Mouse (Mus musculus) stomach, postnatal 0 days (tissue): ENCODE results near the gene Krt1. TPM values are rescaled to one million over a fixed set of nuclear protein-coding genes. Genes with fewer than 3 reads are reported as not detected.

Experiments used
- ATAC-seq: fragments of 200-750 bp; cut with Nextera tagmentation; 2 replicates; pipeline ENCODE4 v1.8.0; 2017; ENCODE audit not compliant: low FRiP score, low TSS enrichment
- DNase-seq: peaks from one replicate; pipeline ENCODE4 v3.0.0-alpha.2; 2016; ENCODE audit warnings: low spot score
- H3K27ac ChIP-seq: fragments of 300-500 bp; sonication (generic); replicated peaks from 2 replicates; pipeline ENCODE4 v1.5.1; 2014; ENCODE audit warnings: mild to moderate bottlenecking, control low read depth
- H3K27me3 ChIP-seq: fragments of 300-500 bp; sonication (generic); 2 replicates; pipeline ENCODE4 v1.6.1; 2014; ENCODE audit warnings: low read length; ENCODE audit not compliant: control insufficient read depth, insufficient read depth
- H3K36me3 ChIP-seq: fragments of 300-500 bp; sonication (generic); 2 replicates; pipeline ENCODE4 v1.6.1; 2014; ENCODE audit warnings: low read length, mixed read lengths; ENCODE audit not compliant: control insufficient read depth, insufficient read depth
- H3K4me1 ChIP-seq: fragments of 300-500 bp; sonication (generic); replicated peaks from 2 replicates; pipeline ENCODE4 v1.6.1; 2014; ENCODE audit warnings: antibody characterized with exemption; ENCODE audit not compliant: control insufficient read depth, insufficient read depth
- H3K4me2 ChIP-seq: fragments of 300-500 bp; sonication (generic); replicated peaks from 2 replicates; pipeline ENCODE4 v1.6.1; 2014; ENCODE audit warnings: low read depth, mild to moderate bottlenecking, control low read depth, moderate library complexity
- H3K4me3 ChIP-seq: fragments of 300-500 bp; sonication (generic); 2 replicates; pipeline ENCODE4 v1.5.1; 2014; ENCODE audit warnings: low read depth, low read length, control low read depth
- H3K9ac ChIP-seq: fragments of 300-500 bp; sonication (generic); 2 replicates; pipeline ENCODE4 v1.6.1; 2014; ENCODE audit warnings: mild to moderate bottlenecking, low read length, control low read depth, mixed read lengths
- H3K9me3 ChIP-seq: fragments of 300-500 bp; sonication (generic); 2 replicates; pipeline ENCODE4 v1.6.1; 2016; ENCODE audit warnings: low read length; ENCODE audit not compliant: control insufficient read depth
- CTCF ChIP-seq: IDR thresholded peaks from 2 replicates; pipeline ENCODE4 v1.5.1; 2016; ENCODE audit warnings: antibody characterized with exemption, low read depth, mild to moderate bottlenecking, moderate library complexity
- EP300 ChIP-seq: optimal IDR thresholded peaks from 2 replicates; pipeline ENCODE3; 2016; ENCODE audit warnings: antibody characterized with exemption
- WGBS: fragments of 180-500 bp; shearing (Covaris S2); extraction: QIAGEN DNeasy Blood & Tissue Kit; methylation state at CpG from one replicate; pipeline ENCODE4 v1.1.7; 2014; 5-methylcytosine and 5-hydroxymethylcytosine counted together
- polyA plus RNA-seq: library from polyadenylated mRNA; unstranded; fragments of >200 nt; fragmentation: Nextera tagmentation; extraction: Ambion mirVana; gene quantifications from 2 replicates; pipeline ENCODE4 v1.2.1, GENCODE M21; 2015

Krt1 gene
- 588 and 700 TPM in 2 replicates for polyA plus RNA-seq

- no peak for ATAC-seq
Measured at GRCm38 (mm10) chr15:101850694-101851093, at the start of gene Krt1. Gene Krt1 (minus strand): TSS chr15:101850794.

GRCm38 (mm10) chr15:101895216-101895615 is 44.6 kb upstream of the Krt1 start:
- no peak overlapping the region for H3K9ac ChIP-seq
- WGBS = 96% methylated on average over 4 of the region's 4 CpGs
- TF ChIP-seq CTCF = no peak
- no peak for TF ChIP-seq EP300
- DNase-seq (no peak), ATAC-seq (no peak)
- H3K27me3 ChIP-seq = no peaks in the 10 kb centered on the region
- H3K27ac ChIP-seq = no peak overlapping the region
- no peak overlapping the region for H3K4me3 ChIP-seq
- H3K4me1 ChIP-seq = no peaks in the 10 kb centered on the region
- H3K36me3 ChIP-seq = no peaks in the 10 kb centered on the region
- no peaks in the 10 kb centered on the region for H3K9me3 ChIP-seq
- H3K4me2 ChIP-seq = no peak overlapping the region

More at GRCm38 (mm10) chr15:101850694-101851093, at the start of gene Krt1:
- no peak within 1 kb of the TSS for H3K4me3 ChIP-seq
- no peak for TF ChIP-seq EP300
- no peak for TF ChIP-seq CTCF
- H3K27me3 ChIP-seq = no peaks in the 10 kb centered on the region
- H3K27ac ChIP-seq = no peak within 1 kb of the TSS
- 58% methylated on average over 6 of the region's 6 CpGs for WGBS
- no peaks in the 10 kb centered on the region for H3K4me1 ChIP-seq
- no peaks in the 10 kb centered on the region for H3K36me3 ChIP-seq
- no peak within 1 kb of the TSS for H3K9ac ChIP-seq
- H3K9me3 ChIP-seq = no peaks in the 10 kb centered on the region
- DNase-seq = no peak
- H3K4me2 ChIP-seq = no peak within 1 kb of the TSS

- Histone ChIP-seq H3K9ac (no peak within 1 kb of the TSS), H3K27ac (no peak within 1 kb of the TSS), H3K4me1 (no peaks in the 10 kb centered on the region), H3K27me3 (no peaks in the 10 kb centered on the region), H3K36me3 (no peaks in the 10 kb centered on the region), H3K4me3 (no peak within 1 kb of the TSS), H3K9me3 (no peaks in the 10 kb centered on the region), H3K4me2 (no peak within 1 kb of the TSS)
- TF ChIP-seq CTCF (no peak), EP300 (no peak)
- WGBS = 50% methylated on average over 4 of the region's 4 CpGs
- ATAC-seq (no peak), DNase-seq (no peak)
Measured at GRCm38 (mm10) chr15:101892820-101893219, 42.2 kb upstream of the Krt1 start, which contains the start of gene Krt76. Gene Krt76 (minus strand): TSS chr15:101892920.

- no peak for TF ChIP-seq EP300
- TF ChIP-seq CTCF = no peak
- 22% methylated on average over 11 of the region's 11 CpGs for WGBS
Measured at GRCm38 (mm10) chr15:101879776-101880175, 29.2 kb upstream of the Krt1 start.

GRCm38 (mm10) chr15:101878041-101878440 is 27.4 kb upstream of the Krt1 start:
- Histone ChIP-seq H3K27ac (no peak overlapping the region), H3K27me3 (no peaks in the 10 kb centered on the region), H3K4me1 (no peaks in the 10 kb centered on the region), H3K9me3 (no peaks in the 10 kb centered on the region), H3K36me3 (no peaks in the 10 kb centered on the region), H3K4me2 (no peak overlapping the region), H3K9ac (no peak overlapping the region), H3K4me3 (no peak overlapping the region)
- 55% methylated on average over 2 of the region's 2 CpGs for WGBS
- no peak for DNase-seq
- TF ChIP-seq EP300 (no peak), CTCF (no peak)
- ATAC-seq = no peak

More at GRCm38 (mm10) chr15:101879776-101880175, 29.2 kb upstream of the Krt1 start:
- H3K4me1 ChIP-seq = no peaks in the 10 kb centered on the region
- no peak overlapping the region for H3K4me2 ChIP-seq
- no peak overlapping the region for H3K27ac ChIP-seq
- no peaks in the 10 kb centered on the region for H3K9me3 ChIP-seq
- H3K36me3 ChIP-seq = no peaks in the 10 kb centered on the region
- ATAC-seq (no peak), DNase-seq (peak; percentile 54)
- no peaks in the 10 kb centered on the region for H3K27me3 ChIP-seq
- no peak overlapping the region for H3K9ac ChIP-seq
- no peak overlapping the region for H3K4me3 ChIP-seq

GRCm38 (mm10) chr15:101874383-101874782 is 23.8 kb upstream of the Krt1 start:
- H3K36me3 ChIP-seq = no peaks in the 10 kb centered on the region
- no peaks in the 10 kb centered on the region for H3K9me3 ChIP-seq
- no peaks in the 10 kb centered on the region for H3K4me1 ChIP-seq
- H3K4me3 ChIP-seq = no peak overlapping the region
- H3K9ac ChIP-seq = no peak overlapping the region
- H3K4me2 ChIP-seq = no peak overlapping the region
- no peak overlapping the region for H3K27ac ChIP-seq
- no peak for ATAC-seq
- H3K27me3 ChIP-seq = no peaks in the 10 kb centered on the region; the same call in 1 of the 2 replicates
- DNase-seq = no peak
- TF ChIP-seq EP300 = no peak
- TF ChIP-seq CTCF = no peak
- WGBS = 91% methylated on average over 1 of the region's 1 CpGs
